Mouse (Mus musculus): ENCODE measurements around the gene Olfr55.
"Not testable (repeated sequence)": the region's sequence is repeated elsewhere in the genome, so short reads cannot be mapped to it uniquely, and the experiment has no call there.

Olfr55 gene

GRCm38 (mm10) chr17:33168147-33168546 lies at the start of gene Olfr55:
Gene Olfr55, plus strand, starts transcription at chr17:33168447.
- not testable (repeated sequence) for DNase-seq

GRCm38 (mm10) chr17:33124546-33124945 lies 43.7 kb upstream of the Olfr55 start:
- no peak for DNase-seq

GRCm38 (mm10) chr17:33126257-33126656 lies 42.0 kb upstream of the Olfr55 start:
- no peak for DNase-seq

DNA sequence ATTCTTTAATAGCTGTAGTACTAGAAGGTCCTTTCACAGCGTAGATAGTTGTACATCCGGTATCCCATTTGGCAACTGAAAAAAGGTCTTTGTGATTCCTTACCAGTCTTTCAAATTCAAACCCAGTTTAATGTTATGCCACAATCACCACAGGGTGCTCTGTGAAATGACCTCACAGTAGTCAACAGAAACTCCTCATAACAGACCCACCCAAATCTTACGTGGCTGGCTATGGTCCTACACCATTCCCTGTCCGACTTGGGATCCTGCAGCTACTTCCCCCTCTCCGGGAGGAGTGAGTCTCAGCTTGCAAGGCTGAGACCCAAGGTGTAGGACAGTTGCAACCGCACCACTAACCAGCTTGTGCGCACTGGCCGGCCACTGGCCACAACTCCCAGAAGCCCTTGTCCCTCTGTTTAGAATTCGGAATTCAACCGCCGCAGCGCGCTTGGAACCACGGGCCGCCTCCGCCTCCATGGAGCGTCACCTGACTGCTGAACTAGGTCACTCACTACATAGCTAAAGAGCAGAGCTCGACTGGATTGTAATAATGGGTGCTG lies 28.9 kb upstream of the Olfr55 start, which contains the start of gene Morc2b:
Gene Morc2b, minus strand, starts transcription at position 423 of the 560 bp plus-strand sequence.
- no peak for DNase-seq

DNA sequence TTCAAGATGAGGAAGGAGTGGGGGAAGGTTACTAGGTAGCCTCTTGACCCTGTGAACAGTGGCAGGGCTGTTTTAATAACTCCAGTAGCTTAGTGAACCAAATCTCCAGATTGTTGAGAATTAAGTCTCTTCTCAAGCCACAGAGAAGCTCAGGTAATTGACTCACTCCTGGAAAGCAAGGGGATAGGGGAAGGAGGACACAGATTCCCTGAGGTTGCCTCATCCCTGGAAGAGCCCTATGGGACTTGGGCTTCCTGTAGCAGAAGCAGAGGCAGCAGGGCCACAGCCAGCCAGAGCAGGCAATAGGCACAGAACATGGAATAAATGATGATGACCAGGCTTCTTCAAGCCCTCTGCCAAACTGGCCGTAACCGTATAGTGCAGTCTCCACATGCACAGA lies 22.8 kb downstream of the Olfr55 start, which contains the start of gene Olfr239:
Gene Olfr239, plus strand, starts transcription at position 301 of the 400 bp plus-strand sequence.
- DNase-seq, result not testable (repeated sequence)

- no peak for DNase-seq
These were observed 53.3 kb downstream of the Olfr55 start, which contains the start of gene Olfr1564 for GRCm38 (mm10) chr17:33221590-33221989. Gene Olfr1564, minus strand, starts transcription at chr17:33221690.
